Mouse (Mus musculus) kidney, embryonic 16.5 days (tissue): Measurements from ENCODE around the gene Fam169b. TPM values are rescaled to one million over a fixed set of nuclear protein-coding genes. Genes with fewer than 3 reads are reported as not detected.

Source experiments
- ATAC-seq: fragments of 200-750 bp; cut with Nextera tagmentation; 2 replicates; pipeline ENCODE4 v1.8.0; 2017; ENCODE audit warnings: moderate TSS enrichment; ENCODE audit not compliant: low FRiP score, low TSS enrichment
- H3K27ac ChIP-seq: fragments of 300-500 bp; sonication (generic); 2 replicates; pipeline ENCODE4 v1.5.1; 2014; ENCODE audit warnings: low read length
- H3K27me3 ChIP-seq: fragments of 300-500 bp; sonication (generic); 2 replicates; pipeline ENCODE4 v1.6.1; 2014; ENCODE audit warnings: low read length, control low read depth, mixed read lengths; ENCODE audit not compliant: insufficient read depth
- H3K36me3 ChIP-seq: fragments of 300-500 bp; sonication (generic); 2 replicates; pipeline ENCODE4 v1.6.1; 2014; ENCODE audit warnings: low read length, control low read depth, mixed read lengths; ENCODE audit not compliant: insufficient read depth
- H3K4me1 ChIP-seq: fragments of 300-500 bp; sonication (generic); 2 replicates; pipeline ENCODE4 v1.6.1; 2014; ENCODE audit warnings: low read length, control low read depth, mixed read lengths; ENCODE audit not compliant: insufficient read depth
- H3K4me2 ChIP-seq: fragments of 300-500 bp; sonication (generic); replicated peaks from 2 replicates; pipeline ENCODE4 v1.6.1; 2014; ENCODE audit warnings: low read depth, low read length
- H3K4me3 ChIP-seq: fragments of 300-500 bp; sonication (generic); 2 replicates; pipeline ENCODE4 v1.5.1; 2014; ENCODE audit warnings: mild to moderate bottlenecking, low read length
- H3K9ac ChIP-seq: fragments of 300-500 bp; sonication (generic); replicated peaks from 2 replicates; pipeline ENCODE4 v1.6.1; 2014; ENCODE audit warnings: low read length
- H3K9me3 ChIP-seq: fragments of 300-500 bp; sonication (generic); 2 replicates; pipeline ENCODE4 v1.6.1; 2016; ENCODE audit warnings: low read length, control low read depth
- whole genome bisulfite sequencing: fragments of 180-500 bp; shearing (Covaris S2); extraction: QIAGEN DNeasy Blood & Tissue Kit; methylation state at CpG from one replicate; pipeline ENCODE4 v1.1.7; 2014; 5-methylcytosine and 5-hydroxymethylcytosine counted together
- polyA plus RNA-seq: library from polyadenylated mRNA; unstranded; fragments of >200 nt; fragmentation: Nextera tagmentation; extraction: Ambion mirVana; gene quantifications from 2 replicates; pipeline ENCODE4 v1.2.1, GENCODE M21; 2015

Gene Fam169b
- polyA plus RNA-seq, 1 experiment from 2014 or later = 1.1 TPM

DNA sequence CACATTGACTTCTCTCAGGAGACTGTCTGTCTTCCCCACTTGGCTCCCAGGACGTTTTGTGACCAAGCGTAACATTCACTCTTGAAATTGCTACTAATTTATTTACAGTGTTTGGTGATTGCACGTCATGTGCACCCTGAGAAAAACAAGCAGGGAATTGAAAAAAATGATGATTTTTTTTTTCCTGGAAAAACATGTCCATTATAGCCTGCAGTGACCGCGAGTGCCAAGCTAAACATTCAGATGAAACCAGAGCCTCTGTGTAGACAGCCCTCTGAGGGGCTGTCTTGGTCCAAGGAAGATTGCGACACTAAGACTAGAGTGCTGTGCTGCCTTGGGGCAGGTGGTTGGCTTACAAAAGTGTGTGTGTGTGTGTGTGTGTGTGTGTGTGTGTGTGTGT is 37.8 kb downstream of the Fam169b start:
- H3K9ac ChIP-seq = no peak overlapping the region
- no peak for ATAC-seq
- no peak overlapping the region for H3K4me3 ChIP-seq
- peaks cover 21% of the 10 kb centered on the region for H3K4me1 ChIP-seq
- H3K4me2 ChIP-seq = no peak overlapping the region
- H3K36me3 ChIP-seq = no peaks in the 10 kb centered on the region
- 33% methylated on average over 6 of the region's 6 CpGs for WGBS
- H3K9me3 ChIP-seq = no peaks in the 10 kb centered on the region
- H3K27me3 ChIP-seq = no peaks in the 10 kb centered on the region
- H3K27ac ChIP-seq = no peak overlapping the region

DNA sequence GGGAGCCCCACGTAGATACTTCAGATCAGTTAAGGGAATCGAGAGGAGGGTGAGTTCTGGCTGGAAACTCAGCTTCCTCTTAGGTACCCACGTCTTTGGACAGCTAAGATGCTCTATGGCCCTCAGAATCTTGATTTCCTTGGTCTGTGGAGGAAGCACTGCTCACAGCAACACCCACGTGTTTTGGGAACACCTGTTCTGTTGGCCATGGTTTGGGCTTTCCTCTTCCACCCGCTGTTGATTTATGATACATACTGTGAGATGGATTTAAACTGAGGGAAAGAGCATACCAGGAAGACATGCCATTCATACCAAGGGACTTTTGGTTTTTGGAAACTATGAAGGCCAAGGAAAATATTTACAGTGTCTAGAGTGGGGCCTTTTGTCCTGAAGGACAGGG is 38.8 kb downstream of the Fam169b start:
- Histone ChIP-seq H3K9ac (no peak overlapping the region), H3K9me3 (no peaks in the 10 kb centered on the region), H3K4me3 (no peak overlapping the region), H3K27me3 (no peaks in the 10 kb centered on the region), H3K36me3 (no peaks in the 10 kb centered on the region), H3K4me1 (peaks cover 21% of the 10 kb centered on the region), H3K27ac (no peak overlapping the region), H3K4me2 (no peak overlapping the region)
- WGBS = 75% methylated on average over 5 of the region's 5 CpGs
- ATAC-seq = no peak

DNA sequence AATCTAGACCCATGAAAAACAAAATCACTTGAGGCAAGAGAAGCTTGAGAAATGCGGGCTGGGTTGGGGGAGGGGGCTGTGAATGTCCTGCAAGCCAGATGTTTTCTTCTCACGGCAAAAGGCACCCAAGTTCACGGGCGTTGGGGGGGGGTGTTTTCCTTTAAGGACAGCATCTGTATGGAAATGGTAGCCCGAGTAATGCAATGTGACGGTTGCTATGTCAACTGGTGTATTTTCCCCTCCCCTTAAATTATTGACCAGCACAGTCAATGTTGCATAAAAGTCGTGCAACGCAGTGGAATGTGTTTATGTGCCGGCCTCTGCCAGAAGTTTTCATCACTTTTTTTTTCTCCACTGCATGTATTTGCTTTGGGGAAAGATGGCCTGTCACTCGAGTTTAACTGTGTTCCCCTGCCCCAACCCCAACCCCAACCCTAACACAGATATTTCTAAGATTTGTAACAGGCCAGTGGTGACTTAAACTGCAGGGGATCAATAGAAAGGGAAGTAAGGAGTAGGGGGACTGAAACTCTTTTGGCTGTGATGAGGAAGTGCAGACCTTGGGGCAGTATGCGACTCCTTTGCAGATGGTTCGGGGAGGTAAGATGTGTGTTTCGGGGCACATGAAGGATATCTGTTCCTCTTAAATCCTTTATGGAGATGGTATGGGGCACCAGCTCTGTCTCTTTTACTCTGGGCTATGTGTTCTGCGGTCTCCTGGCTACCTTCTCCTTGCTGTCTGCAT is 39.6 kb downstream of the Fam169b start:
- 59% methylated on average over 14 of the region's 14 CpGs for WGBS
- Histone ChIP-seq H3K4me1 (peaks cover 21% of the 10 kb centered on the region), H3K4me3 (no peak overlapping the region), H3K9ac (no peak overlapping the region), H3K9me3 (no peaks in the 10 kb centered on the region), H3K27me3 (no peaks in the 10 kb centered on the region), H3K36me3 (no peaks in the 10 kb centered on the region), H3K4me2 (no peak overlapping the region), H3K27ac (no peak overlapping the region)
- ATAC-seq = no peak

DNA sequence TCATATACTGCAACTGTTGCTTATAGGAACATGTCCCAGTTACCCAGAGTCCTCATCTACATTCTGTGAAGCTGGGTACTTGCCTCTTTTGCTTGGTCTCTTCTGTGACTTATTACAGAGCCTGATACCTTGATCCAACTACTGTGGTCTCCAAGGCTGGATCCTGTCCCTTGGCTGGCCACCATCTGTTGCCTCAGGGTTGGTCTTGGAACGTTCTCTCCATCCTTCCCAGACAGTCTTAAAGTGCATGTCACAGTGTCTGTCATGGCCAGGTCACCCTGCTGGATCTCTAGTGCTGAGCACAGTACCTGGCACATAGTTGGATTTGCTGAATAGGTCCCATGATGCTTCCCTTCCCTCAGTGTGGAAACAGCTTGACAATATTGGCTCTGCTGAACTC is 40.6 kb downstream of the Fam169b start:
- 92% methylated on average over 1 of the region's 1 CpGs for WGBS
- Histone ChIP-seq H3K27ac (no peak overlapping the region), H3K4me3 (no peak overlapping the region), H3K4me1 (peaks cover 21% of the 10 kb centered on the region), H3K9ac (no peak overlapping the region), H3K36me3 (no peaks in the 10 kb centered on the region), H3K9me3 (no peaks in the 10 kb centered on the region), H3K27me3 (no peaks in the 10 kb centered on the region), H3K4me2 (no peak overlapping the region)
- no peak for ATAC-seq

DNA sequence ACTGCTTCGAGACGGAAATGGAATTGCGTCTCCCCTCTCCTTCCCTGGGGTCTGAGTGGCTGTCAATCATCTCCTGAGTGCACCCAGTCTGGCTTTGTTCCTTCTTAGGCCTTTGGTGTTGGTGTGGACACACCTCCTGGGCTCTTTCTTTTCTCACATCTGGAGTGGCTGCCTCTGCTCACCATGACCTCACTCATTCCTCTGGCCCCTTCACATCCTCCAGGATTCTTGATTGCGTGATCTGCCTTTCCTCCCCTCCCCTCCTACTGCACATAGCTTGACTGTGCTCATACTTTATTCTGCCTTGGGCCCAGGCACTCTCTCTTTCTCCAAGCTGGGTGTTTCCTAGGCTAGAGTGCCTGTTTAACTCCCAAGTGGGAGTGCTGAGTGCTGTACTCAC is 41.4 kb downstream of the Fam169b start:
- H3K4me3 ChIP-seq = no peak overlapping the region
- ATAC-seq = no peak
- H3K4me1 ChIP-seq = peaks cover 25% of the 10 kb centered on the region
- H3K4me2 ChIP-seq = no peak overlapping the region
- no peak overlapping the region for H3K27ac ChIP-seq
- H3K27me3 ChIP-seq = no peaks in the 10 kb centered on the region
- 79% methylated on average over 4 of the region's 4 CpGs for WGBS
- H3K36me3 ChIP-seq = no peaks in the 10 kb centered on the region
- H3K9ac ChIP-seq = no peak overlapping the region
- no peaks in the 10 kb centered on the region for H3K9me3 ChIP-seq

DNA sequence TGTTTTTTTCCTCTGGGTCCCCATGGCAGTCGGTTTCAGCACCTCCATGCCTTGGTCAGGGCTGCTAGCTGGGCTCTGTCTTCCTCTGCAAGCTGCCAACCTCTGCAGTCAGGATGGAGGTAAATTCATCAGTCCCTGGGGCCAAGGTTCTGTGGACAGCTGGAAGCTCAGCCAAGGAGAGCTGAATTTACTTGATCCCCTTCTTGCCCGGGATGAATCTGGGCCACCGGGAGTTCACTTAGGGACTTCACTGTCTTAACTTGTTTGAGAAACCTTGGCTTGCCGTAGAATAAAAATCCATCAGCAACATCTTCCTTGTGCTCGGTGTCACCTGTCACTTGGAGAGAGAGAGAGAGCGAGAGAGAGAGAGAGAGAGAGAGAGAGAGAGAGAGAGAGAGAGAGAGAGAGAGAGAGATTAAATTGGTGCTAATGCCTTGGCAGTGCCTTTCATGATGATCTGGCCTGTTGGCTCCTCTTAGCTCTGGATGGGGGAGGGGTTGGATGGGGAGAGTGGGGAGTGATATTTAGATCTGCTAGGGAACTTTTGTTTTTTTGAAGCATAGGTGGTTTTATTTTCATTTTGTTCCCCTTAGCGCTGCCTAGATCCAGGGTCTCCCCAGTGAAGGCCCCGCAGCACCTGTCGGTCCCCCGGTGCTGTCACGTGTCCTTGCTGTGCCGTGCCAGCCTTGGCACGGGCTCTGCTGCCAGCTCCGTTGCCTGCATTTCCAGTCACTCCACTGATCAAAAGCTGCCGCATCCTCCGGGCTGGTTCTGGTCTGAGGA is 44.6 kb downstream of the Fam169b start:
- Histone ChIP-seq H3K36me3 (no peaks in the 10 kb centered on the region), H3K4me1 (peaks cover 10% of the 10 kb centered on the region; the same call in 1 of the 2 replicates), H3K4me2 (no peak overlapping the region), H3K27ac (no peak overlapping the region), H3K4me3 (no peak overlapping the region), H3K9me3 (no peaks in the 10 kb centered on the region), H3K27me3 (no peaks in the 10 kb centered on the region), H3K9ac (no peak overlapping the region)
- 80% methylated on average over 16 of the region's 16 CpGs for WGBS
- no peak for ATAC-seq

DNA sequence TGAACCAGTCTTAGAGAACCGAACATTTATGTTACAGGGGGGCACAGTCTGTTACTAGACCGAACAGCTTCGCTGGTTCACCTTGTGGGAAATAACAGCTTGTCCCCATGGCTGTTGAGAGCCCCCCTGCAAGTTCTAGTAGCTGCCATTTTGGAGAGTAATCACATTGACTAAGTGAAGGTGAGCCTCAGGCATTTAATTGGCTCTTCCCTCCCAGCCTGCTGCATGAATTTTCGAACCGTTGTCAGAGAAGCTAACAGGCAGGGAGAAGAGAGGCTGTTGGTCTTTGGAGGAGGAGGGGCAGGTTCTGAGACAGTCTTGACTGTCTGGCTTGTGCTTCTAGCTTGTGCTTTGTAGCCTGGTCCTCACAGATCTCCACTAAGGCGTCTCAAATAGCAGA is 45.3 kb downstream of the Fam169b start:
- H3K9ac ChIP-seq = no peak overlapping the region
- no peak overlapping the region for H3K4me2 ChIP-seq
- no peaks in the 10 kb centered on the region for H3K9me3 ChIP-seq
- no peak overlapping the region for H3K4me3 ChIP-seq
- no peaks in the 10 kb centered on the region for H3K36me3 ChIP-seq
- 54% methylated on average over 6 of the region's 6 CpGs for WGBS
- ATAC-seq = peak; percentile 42; the same call in 1 of the 2 replicates
- no peaks in the 10 kb centered on the region for H3K27me3 ChIP-seq
- no peak overlapping the region for H3K27ac ChIP-seq
- H3K4me1 ChIP-seq = peaks cover 6% of the 10 kb centered on the region; the same call in 1 of the 2 replicates

DNA sequence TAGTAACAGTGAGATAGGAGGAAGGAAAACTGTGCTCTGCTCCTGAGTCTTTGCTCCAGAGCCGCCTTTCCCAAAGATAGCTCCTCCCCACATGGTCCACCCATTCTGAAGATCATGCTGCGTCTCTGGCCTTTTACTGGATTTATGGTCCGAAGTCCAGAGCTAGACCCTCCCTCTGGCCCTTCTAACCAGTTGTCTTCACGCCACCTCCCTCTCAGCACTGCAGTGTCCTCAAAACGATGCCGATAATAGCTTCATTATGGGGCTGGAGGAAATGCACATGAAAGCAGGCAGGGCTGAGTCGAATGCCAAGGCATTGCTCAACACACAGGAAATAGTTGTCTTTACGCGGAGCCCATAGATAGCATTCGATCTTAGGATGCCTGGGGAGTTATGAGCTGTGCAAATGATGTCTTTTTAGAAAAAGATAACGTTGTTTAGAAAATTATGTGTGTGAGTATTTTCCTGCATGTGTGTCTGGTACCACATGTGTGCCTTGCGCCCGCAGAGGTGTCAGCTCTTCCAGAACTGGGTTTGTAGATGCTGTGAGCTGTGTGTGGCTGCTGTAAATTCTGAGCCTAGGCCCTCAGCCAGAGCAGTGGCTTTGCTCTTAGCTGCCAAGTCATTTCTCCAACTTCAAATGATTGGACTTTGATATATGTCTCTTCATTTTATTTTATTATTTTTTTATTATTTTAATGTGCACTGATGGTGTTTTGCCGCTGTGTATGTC is 46.6 kb downstream of the Fam169b start:
- 55% methylated on average over 14 of the region's 14 CpGs for WGBS
- no peaks in the 10 kb centered on the region for H3K36me3 ChIP-seq

DNA sequence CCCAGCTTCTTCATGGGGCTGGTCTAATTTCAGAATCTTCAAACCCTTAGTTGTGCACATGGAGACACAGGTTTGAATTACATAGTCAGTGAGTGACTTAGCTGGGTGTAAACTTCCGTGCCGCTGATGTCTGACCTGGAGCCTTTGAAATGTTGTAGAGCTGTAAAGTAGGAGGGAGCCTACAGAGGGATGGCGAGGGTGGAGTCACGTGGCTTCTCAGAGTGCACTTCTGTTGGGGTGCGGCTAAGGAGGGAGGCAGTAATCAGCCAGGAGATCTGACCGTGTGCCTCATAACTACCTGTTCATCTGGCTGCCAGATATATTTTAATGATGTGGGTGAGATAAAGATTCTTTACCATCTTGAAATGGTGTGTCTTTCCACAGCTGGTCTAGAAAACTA is 49.4 kb downstream of the Fam169b start:
- Histone ChIP-seq H3K9ac (no peak overlapping the region), H3K27ac (no peak overlapping the region), H3K4me1 (peaks cover 6% of the 10 kb centered on the region; the same call in 1 of the 2 replicates), H3K4me3 (no peak overlapping the region), H3K36me3 (no peaks in the 10 kb centered on the region), H3K4me2 (no peak overlapping the region), H3K27me3 (no peaks in the 10 kb centered on the region), H3K9me3 (no peaks in the 10 kb centered on the region)
- no peak for ATAC-seq
- 42% methylated on average over 6 of the region's 6 CpGs for WGBS

More for the DNA sequence above, 46.6 kb downstream of the Fam169b start:
- H3K27me3 ChIP-seq = no peaks in the 10 kb centered on the region
- no peak overlapping the region for H3K4me2 ChIP-seq
- peak overlapping the region; percentile 25; the same call in 1 of the 2 replicates for H3K27ac ChIP-seq
- H3K4me3 ChIP-seq = no peak overlapping the region
- no peak; the same call in 1 of the 2 replicates for ATAC-seq
- H3K4me1 ChIP-seq = peaks cover 6% of the 10 kb centered on the region; the same call in 1 of the 2 replicates
- no peak overlapping the region for H3K9ac ChIP-seq
- no peaks in the 10 kb centered on the region for H3K9me3 ChIP-seq
